Mouse (Mus musculus) layer of hippocampus, postnatal 25 days (tissue): ENCODE measurements around the gene Dhrs3. TPM values are rescaled to one million over a fixed set of nuclear protein-coding genes. Genes with fewer than 3 reads are reported as not detected.

ENCODE experiments used
- DNase-seq, 2 experiments: peaks; one replicate each; pipeline ENCODE4 v3.0.0; 2022; ENCODE audit warnings: mixed read lengths in 2 of 2, low spot score in 1 of 2; ENCODE audit errors: extremely low spot score in 1 of 2
- total RNA-seq, 2 experiments: library from RNA; stranded (reverse); gene quantifications; 2 replicates each; pipeline ENCODE4 v1.2.3; 2021

The Dhrs3 gene
- total RNA-seq, 2 experiments from 2014 or later = 29.6 to 30.6 TPM

DNA sequence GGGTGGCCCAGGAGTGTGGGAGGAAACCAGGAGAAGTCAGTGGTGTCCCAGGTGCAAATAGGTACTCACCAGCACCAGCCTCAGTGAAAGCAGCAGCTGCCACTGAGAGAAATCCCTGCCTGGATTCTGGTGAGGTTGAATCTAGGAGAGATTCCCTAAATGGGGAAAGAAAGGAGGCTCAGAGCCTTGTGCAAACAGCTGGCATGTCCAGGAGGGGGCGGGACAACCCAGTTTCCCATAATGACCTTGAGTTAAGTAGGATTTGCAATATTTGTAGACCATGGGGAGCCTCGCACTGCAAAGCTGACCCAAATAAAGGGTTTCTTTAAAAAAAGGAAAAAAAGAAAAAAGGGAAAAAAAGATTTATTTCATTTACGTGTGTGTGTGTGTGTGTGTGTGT, 3.7 kb downstream of the Dhrs3 start:
- DNase-seq = no peak

GRCm38 (mm10) chr4:144898036-144898649, 5.5 kb downstream of the Dhrs3 start:
- DNase-seq = no peak

DNA sequence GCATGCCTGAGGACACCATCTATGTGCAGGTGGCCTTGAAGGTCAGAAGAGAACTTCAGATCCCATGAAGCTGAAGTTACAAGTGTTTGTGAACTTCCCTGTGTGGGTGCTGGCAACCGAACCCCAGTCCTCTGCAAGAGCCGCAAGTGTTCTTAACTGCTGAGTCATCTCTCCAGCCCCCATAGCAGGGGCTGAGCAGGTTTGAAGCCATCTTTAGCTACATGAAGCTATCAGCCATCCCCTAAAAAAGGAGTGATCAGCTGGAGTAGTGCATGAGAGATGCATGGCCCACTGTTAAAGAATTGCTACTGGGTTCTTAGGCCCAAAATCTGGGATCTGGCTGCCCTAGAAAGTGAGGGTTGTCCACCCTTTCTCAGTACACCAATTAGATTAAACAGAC, 6.1 kb downstream of the Dhrs3 start:
- no peak for DNase-seq

- no peak for DNase-seq
Observed at GRCm38 (mm10) chr4:144901561-144902111, 9.0 kb downstream of the Dhrs3 start.

DNA sequence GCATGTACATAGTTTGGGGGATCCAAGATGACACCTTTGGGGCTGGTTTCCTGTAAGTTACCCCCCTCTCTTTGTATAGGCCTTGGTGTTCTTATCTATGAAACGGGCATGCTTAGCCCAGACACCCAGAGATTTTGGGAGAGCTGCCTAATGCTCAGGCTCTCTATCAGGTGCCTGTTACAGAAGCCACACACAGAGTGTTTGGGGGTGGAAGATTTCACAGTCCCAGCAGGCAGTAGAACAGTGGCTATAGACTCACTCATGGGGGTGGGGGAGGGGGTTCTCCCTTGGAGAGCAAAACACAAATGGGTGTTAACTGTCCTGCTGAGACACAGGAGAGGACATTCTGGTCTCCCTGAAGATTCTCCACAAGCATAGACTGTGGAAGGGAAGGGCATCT, 10.5 kb downstream of the Dhrs3 start:
- no peak for DNase-seq

GRCm38 (mm10) chr4:144903932-144904331, 11.3 kb downstream of the Dhrs3 start:
- DNase-seq = no peak

GRCm38 (mm10) chr4:144905128-144905527, 12.5 kb downstream of the Dhrs3 start:
- no peak for DNase-seq

- DNase-seq = no peak
Observed at GRCm38 (mm10) chr4:144906001-144906889, 13.6 kb downstream of the Dhrs3 start.

- no peak for DNase-seq
Observed at GRCm38 (mm10) chr4:144906978-144907703, 14.5 kb downstream of the Dhrs3 start.

- DNase-seq = no peak
Observed at GRCm38 (mm10) chr4:144908825-144909224, 16.2 kb downstream of the Dhrs3 start.

DNA sequence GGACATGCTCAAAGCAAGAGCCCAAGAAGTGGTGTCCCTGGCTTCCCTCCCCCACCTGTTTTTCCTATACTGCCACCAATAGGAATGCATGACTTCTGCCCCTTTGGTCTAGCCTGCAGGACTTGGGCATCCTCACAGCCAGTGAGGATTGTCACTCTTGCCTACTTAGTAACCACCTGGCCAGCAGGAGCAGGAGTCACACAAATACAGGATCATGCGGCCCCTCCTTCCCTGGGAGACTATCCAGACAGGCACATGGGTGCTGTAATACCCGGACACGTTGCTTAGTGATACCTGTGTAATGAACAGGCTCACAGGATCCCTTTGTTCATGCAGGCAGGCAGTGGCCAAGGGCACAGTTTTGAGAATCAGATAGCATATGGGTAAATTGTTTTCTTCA, 17.7 kb downstream of the Dhrs3 start:
- no peak for DNase-seq

DNA sequence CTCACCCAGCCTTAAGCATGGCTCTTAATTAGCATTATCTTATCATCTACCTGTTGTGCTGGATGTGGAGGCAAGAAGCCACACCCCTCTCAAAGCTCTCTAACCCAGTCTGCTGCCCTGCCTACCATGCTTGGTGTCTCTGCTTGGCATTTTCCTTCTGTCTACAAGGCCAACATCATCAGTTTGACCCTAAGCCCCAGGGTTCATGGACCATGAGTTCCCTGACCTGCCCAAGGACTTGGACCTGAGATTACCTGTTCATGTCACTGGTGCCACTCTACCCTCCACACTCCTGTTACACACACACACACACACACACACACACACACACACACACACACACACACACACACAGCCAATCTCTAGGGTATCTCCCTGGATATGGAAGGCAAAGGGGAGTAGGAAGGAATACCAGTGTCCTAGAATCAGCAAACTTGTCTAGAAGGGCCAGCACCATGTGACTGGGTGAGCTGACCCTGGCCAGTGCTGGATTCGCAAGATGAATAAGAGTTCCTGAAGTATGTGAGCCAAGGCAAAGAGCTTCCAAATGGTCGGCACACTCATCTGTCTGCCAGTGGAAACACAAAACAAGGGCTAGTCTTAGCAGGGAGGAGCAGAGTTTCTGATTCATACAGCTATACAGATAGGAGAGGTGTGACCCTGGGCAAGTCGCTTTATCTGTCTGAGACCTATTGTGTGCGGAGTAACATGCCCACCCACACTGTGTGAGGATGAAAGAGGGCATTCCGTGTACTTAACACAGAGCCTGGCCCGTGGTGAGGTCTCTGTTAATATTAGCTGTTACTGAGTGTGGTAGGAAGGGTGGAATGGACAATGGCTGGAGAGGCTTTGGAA, 20.9 kb downstream of the Dhrs3 start:
- no peak for DNase-seq

DNA sequence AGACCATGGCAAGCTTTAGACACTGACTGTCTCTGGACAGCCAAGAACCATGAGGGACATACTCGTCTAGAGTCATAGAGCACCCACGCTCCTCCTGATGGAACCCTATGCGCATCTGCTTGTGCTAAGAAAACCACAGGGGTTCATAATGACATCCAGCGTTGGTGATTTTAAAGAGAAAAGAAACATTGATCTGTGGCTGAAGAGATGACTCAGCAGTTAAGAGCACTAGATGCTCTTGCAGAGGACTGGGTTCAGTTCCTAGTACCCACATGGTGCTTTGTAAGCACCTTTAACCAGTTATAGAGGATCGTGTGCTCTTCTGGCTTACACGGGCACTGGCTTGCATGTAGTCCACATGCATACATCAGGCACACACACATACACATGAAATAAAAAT, 23.9 kb downstream of the Dhrs3 start:
- no peak for DNase-seq

- no peak for DNase-seq
Observed at GRCm38 (mm10) chr4:144917101-144917500, 24.5 kb downstream of the Dhrs3 start.

DNA sequence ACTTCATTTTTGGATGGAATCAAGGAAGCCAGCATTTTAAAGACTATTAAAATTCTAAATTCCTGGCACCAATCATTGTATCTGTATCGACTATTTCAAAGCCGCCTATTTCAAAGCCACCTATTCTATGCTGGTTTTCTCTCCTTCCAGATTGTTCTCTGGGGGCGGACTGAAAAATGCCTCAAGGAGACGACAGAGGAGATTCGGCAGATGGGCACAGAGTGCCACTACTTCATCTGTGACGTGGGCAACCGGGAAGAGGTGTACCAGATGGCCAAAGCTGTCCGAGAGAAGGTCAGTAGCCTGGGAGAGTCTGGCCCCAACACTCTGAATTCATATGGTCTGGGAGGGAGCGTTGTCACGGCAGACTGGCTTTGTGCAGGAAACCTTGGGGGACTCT, 25.9 kb downstream of the Dhrs3 start:
- no peak for DNase-seq

GRCm38 (mm10) chr4:144928693-144929436, 36.2 kb downstream of the Dhrs3 start:
- no peak for DNase-seq

DNA sequence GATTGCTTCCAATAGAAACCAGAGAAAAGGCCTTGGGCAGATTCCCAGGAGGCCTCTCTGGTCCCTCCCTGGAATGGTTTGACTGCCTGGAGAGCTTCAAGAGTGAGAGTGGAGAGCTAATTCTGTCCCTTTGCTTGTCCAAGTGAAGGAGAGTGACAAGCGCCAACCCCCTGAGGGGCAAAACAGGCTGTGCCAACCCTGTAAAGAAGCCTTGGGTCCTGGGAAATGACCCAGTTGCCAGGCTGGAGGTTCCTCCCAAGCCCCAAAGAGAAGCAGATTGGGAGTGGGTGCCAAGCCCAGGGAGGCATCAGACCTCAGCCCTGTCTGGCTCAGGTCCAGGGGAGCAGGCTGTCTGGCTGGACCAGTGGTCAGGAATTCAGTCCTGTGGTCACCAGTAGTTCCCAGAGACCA, 37.2 kb downstream of the Dhrs3 start:
- DNase-seq = peak in 1 of 2 experiments; percentile 60

DNA sequence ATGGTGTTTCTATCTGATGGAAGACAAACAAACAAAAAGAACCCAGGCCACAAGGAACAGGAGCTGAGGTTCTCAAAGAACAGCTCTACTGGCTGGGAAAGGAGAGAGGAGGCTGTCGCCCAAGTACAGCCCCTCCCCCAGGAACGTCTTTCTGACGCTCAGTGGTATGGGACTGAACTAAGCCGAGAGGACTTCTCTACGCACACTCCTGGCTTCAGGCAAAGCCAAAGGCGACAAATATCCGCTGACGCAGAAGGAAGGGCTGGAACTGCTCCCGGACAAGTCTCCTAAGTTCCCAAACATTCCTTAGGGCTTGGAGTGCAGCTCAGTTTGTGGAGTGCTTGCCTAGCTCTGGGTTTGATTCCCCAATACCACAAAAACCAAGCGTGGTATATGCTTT, 37.7 kb downstream of the Dhrs3 start:
- peak in 1 of 2 experiments; percentile 19 for DNase-seq

GRCm38 (mm10) chr4:144931167-144931566, 38.5 kb downstream of the Dhrs3 start:
- no peak for DNase-seq
